Mouse (Mus musculus): ENCODE data around the gene Chka. TPM values are rescaled to one million over a fixed set of nuclear protein-coding genes. Genes with fewer than 3 reads are reported as not detected.

Gene Chka
- 100 to 1,000 TPM in 1 of 2 experiments, 10 to 100 TPM in 1; 88.7 to 104 TPM for total RNA-seq (2021)

DNA sequence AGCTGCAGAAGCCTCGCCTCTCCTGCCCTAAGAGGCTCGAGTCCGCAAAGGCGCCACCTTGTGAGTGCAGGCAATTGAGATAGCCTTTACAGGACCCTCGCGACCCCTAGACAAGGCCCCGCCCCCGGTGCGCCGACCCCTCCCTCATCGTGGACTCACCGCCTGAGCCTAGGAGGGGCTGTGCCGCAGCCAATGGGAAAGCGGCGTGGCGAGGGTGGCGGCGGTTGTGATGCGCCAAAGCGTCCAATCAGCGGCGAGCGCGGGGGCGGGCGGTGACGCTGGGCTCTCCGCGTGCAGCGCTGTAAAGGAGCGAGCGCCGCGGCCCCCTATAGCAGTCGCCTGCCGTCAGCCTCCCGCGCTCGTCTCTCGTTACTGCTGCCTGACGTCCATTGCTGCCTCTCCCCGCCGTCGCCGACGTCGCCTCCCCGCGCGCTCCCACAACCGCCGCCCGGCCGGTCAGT lies at the start of gene Chka:
Gene Chka (plus strand): TSS at position 272 of the 461 bp plus-strand sequence.
- intact Hi-C loops (cut with DNase I): no loop called here
- DNase-seq: peak; percentile 99

GRCm38 (mm10) chr19:3805526-3805925 lies 46.0 kb upstream of the Chka start:
- intact Hi-C loops (cut with DNase I): no loop called here
- no peak for DNase-seq

DNA sequence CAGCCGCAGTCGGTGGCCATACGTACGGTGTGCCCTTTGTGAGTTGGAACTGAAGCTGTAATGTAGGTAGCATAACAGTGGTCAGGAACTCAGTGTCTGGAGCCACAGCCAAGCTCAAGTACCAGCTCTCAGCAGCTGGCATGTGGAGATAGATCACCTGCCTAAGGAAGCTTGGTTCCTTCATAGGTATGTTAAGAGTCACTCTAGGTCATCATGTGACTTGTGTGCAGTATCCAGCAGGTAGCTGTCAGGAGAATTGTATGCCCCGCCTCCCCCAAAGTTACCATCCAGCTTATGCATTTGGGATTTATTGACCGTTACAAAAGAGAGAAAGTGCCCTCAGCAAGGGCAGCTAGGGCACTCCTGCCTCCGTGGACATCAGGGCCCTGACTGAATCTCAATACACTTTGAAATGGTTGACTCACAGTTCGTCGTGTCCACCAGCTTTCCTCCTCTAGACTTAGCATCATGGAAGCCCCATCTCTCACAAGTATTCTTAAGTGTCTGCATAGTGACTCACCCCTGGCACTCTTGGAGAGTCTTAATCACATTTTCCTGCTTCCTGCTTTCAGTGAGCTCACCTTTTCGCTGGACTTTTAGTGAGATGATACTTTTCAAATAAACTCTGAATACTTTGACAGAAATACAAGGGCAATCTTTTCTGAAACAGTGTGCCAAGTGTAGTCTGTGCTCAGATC lies 40.9 kb upstream of the Chka start:
- no peak for DNase-seq
- intact Hi-C loops (cut with DNase I): no loop called here

DNA sequence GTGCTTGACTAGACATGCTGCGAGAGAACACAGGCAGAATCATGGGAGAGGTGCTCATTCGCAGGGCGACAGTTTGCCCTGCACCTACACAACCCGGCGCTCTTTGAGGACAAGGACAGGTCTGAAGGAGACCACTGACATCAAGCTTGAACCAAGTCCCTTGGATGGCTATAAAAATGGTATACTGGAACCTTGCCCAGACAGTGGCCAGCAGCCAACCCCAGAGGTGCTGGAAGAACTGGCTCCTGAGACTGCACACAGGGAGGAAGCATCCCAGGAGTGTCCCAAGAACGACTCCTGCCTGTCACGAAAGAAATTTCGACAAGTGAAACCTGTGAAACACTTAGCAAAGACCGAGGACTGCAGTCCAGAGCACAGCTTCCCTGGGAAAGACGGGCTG lies 37.1 kb upstream of the Chka start:
- intact Hi-C loops (cut with DNase I): no loop called here
- peak; percentile 35 for DNase-seq

DNA sequence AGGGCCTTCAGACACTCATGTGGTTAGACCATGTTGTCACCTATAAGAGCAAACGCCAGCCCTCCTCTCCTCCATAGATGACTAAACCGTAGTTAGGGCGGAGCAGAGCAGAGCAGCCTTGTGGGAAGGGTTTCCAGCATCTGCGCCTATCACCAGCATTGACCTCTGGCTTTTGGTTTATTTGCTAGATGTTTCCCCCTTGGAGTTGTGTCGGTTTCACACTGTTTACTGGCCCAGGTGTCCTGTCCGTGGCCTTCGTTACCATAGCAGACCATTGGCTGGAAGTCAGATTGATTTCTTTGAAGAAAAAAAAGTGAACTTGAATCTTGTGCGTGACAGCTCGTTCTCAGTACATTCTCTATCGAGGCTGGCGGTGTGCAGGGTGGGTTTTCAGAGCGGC lies 35.7 kb upstream of the Chka start:
- no peak for DNase-seq
- intact Hi-C loops (cut with DNase I): no loop called here

GRCm38 (mm10) chr19:3819080-3819479 lies 32.5 kb upstream of the Chka start:
- intact Hi-C loops (cut with DNase I): no loop called here
- no peak for DNase-seq

DNA sequence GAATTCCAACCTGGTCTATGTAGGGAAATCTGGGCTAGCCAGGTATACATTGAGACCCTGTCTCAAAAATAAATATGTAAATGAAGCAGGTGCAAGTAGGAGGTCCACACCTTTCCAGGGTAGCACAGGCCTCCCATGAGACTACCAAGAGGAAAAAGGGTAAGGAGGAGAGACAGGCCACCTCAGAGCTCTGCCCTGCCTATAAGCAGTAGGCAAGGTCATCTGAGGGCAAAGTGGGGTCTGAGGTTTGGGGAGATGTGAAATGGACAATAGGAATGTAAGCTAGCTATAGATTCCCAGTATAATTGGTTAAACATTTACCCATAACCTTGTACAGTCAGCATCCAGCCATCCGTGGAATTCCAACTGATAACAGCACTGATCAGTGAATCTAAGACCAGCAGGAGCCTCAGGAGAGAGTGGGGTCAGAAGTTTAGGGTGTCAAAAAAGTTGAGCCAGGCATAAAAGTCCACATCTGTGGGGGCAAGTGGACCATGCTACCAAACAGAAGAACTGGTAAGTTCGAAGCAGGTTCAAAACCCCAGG lies 31.6 kb upstream of the Chka start:
- DNase-seq: no peak
- intact Hi-C loops (cut with DNase I): no loop called here

DNA sequence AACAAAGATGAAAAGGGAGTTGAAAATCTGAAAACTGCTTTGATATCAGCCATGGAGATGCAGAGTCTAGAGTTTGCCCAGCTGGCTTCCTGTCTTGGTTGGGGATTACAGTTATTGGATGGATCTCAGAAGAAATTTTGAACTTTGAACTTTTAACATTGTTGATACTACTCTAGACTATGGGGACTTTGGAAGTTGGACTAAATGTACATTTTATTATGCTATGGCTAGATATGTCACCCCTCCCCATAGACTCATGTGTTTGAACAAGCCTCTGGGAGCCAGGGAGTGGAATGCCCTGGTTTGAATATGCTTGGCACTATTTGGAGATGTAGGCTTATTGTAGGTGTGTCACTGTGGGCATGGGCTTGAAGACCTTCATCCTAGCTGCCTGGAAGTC lies 26.5 kb upstream of the Chka start:
- intact Hi-C loops (cut with DNase I): no loop called here
- no peak for DNase-seq

DNA sequence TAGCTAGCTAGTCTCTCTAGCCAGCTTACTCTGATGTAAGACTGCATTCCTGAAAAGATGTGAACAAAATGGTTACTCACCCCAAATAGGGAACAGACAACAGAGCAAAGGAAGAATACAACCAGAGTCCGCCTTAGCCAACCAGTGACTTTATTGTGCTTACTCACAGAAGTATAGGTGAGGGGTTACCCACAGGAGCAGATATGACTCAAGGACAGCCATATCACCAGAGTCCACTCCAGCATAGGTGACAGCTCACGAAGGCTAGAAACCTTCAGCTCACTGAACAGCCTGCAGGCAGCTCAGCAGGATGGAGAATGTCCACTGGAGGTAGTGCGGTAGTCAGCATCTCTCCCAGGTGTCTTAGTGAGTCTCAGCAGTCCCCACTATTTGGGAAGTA lies 21.7 kb upstream of the Chka start:
- DNase-seq: no peak
- intact Hi-C loops (cut with DNase I): no loop called here

- intact Hi-C loops (cut with DNase I): no loop called here
- no peak for DNase-seq
These were observed 19.9 kb upstream of the Chka start for GRCm38 (mm10) chr19:3831716-3832115.

GRCm38 (mm10) chr19:3832851-3833353 lies 18.7 kb upstream of the Chka start:
- DNase-seq: peak; percentile 75
- intact Hi-C loops (cut with DNase I): no loop called here

DNA sequence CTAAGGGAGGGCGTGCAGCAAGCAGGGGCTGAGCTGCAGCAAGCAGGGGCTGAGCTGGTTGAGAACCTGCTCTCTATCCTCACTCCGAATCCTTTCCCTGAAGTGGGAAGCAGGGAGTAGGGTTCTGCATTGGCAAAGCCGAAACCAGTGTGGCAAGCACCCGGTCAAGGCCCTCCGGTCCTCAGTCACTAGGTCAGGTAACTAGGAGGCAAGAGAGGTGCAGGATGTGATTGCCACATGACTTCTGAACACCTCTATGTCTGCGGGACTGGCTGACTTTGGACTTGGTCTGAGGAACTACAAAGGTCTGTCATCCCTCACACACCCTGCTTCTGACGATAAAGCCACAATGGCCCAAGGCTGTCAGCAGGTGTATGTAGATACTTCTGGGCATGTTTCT lies 17.3 kb upstream of the Chka start:
- intact Hi-C loops (cut with DNase I): no loop called here
- no peak for DNase-seq

DNA sequence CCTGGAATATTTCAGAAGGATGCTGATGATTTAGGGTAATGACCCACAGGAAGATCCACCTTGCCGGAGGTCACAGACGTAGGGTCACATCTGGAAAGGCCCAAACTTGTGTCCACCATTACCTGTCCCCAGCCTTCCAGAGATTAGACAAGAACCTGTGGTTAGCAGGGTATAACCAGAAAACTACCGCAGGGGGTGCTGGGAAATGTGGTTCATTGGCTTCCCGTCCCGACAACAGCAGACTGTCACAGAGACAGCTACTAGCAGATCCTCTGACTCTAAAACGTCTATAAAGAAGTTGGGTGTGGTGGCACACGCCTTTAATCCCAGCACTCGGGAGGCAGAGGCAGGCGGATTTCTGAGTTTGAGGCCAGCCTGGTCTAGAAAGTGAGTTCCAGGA lies 14.8 kb upstream of the Chka start:
- DNase-seq: no peak
- intact Hi-C loops (cut with DNase I): no loop called here

DNA sequence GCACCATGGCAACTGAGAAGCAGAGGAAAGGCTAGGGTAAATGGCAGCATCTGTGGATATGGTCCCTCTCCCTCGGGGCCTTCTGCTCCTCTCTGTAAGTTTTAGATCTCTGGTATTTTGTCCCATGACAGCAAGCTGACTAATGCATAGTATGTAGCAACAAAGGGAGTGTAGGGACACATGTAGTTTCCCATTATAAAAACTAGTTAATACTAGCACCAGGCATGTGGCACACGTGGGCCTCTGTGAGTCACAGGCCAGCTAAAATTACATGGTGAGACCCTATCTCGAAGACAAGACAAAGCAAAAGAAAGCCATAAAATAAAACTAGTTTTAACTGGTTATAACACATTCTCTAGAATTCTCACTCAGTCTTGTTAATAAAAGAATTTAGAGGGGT lies 12.6 kb upstream of the Chka start:
- intact Hi-C loops (cut with DNase I): no loop called here
- DNase-seq: no peak

GRCm38 (mm10) chr19:3839686-3840085 lies 11.9 kb upstream of the Chka start:
- intact Hi-C loops (cut with DNase I): no loop called here
- no peak for DNase-seq

GRCm38 (mm10) chr19:3840214-3840651 lies 11.3 kb upstream of the Chka start:
- intact Hi-C loops (cut with DNase I): no loop called here

GRCm38 (mm10) chr19:3840685-3841084 lies 10.9 kb upstream of the Chka start:
- intact Hi-C loops (cut with DNase I): no loop called here
- DNase-seq: no peak

More at GRCm38 (mm10) chr19:3840214-3840651, 11.3 kb upstream of the Chka start:
- no peak for DNase-seq

- no peak for DNase-seq
- intact Hi-C loops (cut with DNase I): no loop called here
These were observed 9.0 kb upstream of the Chka start for GRCm38 (mm10) chr19:3842359-3843148.

- no peak for DNase-seq
- intact Hi-C loops (cut with DNase I): no loop called here
These were observed 7.9 kb upstream of the Chka start for GRCm38 (mm10) chr19:3843629-3844028.

DNA sequence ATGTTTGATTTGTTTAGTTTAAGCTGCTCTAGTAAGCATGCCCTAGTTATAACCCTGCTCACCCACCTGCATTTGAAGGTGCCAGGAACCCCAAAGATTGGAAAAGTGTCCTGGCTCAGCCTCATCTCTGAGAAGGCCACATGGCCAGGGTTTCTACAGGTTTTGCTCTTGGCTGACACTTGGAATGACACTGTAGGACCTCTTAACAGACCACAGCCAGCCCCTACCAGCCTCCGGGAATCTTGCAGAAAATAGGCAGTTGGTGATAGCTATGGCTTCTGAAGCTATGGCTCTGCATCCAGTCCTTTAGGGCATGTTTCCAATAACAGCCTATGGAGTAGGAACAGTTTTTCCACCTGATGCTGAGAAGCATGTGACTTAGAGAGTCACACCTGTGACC lies 6.7 kb upstream of the Chka start:
- intact Hi-C loops (cut with DNase I): no loop called here
- DNase-seq: no peak

GRCm38 (mm10) chr19:3845339-3845738 lies 6.2 kb upstream of the Chka start:
- intact Hi-C loops (cut with DNase I): no loop called here

More at GRCm38 (mm10) chr19:3845339-3845738, 6.2 kb upstream of the Chka start:
- no peak for DNase-seq

Measured in left cerebral cortex, postnatal 4 days (tissue).